Mouse (Mus musculus) thymus, adult 2 months (tissue): Measurements from ENCODE around the gene Dtx3.

ENCODE experiments used
- CTCF ChIP-seq: fragments of 200-500 bp; IDR thresholded peaks from 2 replicates; pipeline ENCODE4 v1.5.1; 2012; ENCODE audit warnings: mild to moderate bottlenecking, control low read depth, low read length, moderate library complexity, borderline replicate concordance; ENCODE audit not compliant: control insufficient read depth, poor library complexity, insufficient read depth; ENCODE audit errors: extremely low read depth
- POLR2A ChIP-seq: fragments of 200-500 bp; IDR thresholded peaks from 2 replicates; pipeline ENCODE4 v1.6.1; 2012; ENCODE audit warnings: mild to moderate bottlenecking, low read length, control low read depth, moderate library complexity; ENCODE audit not compliant: control insufficient read depth, poor library complexity, insufficient read depth; ENCODE audit errors: extremely low read depth

DNA sequence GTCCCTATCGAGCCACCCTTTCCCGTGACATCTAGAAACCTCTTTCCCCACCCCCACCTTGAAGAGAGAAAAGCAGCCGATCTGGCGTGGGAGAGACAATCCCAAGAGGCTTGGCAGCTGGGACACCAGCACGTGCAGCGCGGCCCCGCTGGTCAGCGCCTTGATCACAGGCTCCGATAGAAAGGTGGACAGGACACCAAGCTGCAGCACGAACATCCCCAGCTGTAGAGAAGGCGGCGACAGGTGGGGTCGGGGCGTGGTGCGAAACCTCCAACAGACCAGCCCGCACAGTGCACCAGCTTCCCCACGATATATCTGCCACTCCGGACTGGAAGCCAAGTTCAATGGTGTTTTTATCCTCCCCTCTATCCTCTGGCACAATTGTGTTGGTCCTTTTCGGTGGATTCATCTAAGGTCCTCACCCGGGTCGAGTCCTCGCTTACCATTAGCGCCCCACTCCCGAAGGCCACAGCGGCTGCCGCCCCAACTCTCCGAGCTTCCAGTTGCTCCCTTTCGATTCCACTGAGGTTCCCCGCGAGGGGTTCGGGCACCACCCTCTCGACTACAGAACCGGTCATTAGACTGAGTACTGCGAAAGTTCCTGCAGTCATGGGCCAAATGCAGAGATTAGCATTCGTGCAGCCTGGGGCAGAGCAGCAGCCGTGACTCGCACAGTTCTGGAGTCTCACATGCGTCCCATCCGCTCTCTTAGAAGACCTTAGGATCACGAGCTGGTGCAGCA, 17.1 kb downstream of the Dtx3 start:
- TF ChIP-seq CTCF = no peak
- no peak for TF ChIP-seq POLR2A
